Mouse (Mus musculus): ENCODE measurements around the gene Rgs8.

Gene Rgs8

GRCm38 (mm10) chr1:153652938-153653623, at the start of gene Rgs8:
TSS of gene Rgs8 (plus strand) at chr1:153653025.
- ChIA-PET POLR2A (interaction anchor here (0.6 to 1.5 kb wide), 9 partner anchors 9 to 207 kb away, joined by 3 to 8 read pairs (median 4); no protein-coding TSS in a partner anchor), CTCF (interaction anchor here (0.5 to 2.0 kb wide), 6 partner anchors 10 to 1904 kb away, joined by 3 to 7 read pairs (median 5); partner anchors contain the start of gene Rnasel (in 2 of the 4))

- POLR2A ChIA-PET: no interaction called here
Observed at GRCm38 (mm10) chr1:153617340-153617830, 35.4 kb upstream of the Rgs8 start.

GRCm38 (mm10) chr1:153623036-153623435, 29.8 kb upstream of the Rgs8 start:
- ChIA-PET CTCF (no interaction called here), POLR2A (no interaction called here)

More at GRCm38 (mm10) chr1:153617340-153617830, 35.4 kb upstream of the Rgs8 start:
- CTCF ChIA-PET: interaction anchor here in 2 of 4 experiments (0.5 to 0.7 kb wide), 2 partner anchors 59 to 181 kb away, joined by 4 to 5 read pairs; no protein-coding TSS in a partner anchor

- ChIA-PET POLR2A (no interaction called here), CTCF (no interaction called here)
Observed at GRCm38 (mm10) chr1:153632686-153633085, 20.1 kb upstream of the Rgs8 start.

- CTCF ChIA-PET: no interaction called here
- POLR2A ChIA-PET: interaction anchor here in 1 of 4 experiments (0.6 kb wide), 1 partner anchor 987 kb away, joined by 3 read pairs; no protein-coding TSS in a partner anchor
Observed at GRCm38 (mm10) chr1:153635056-153635455, 17.8 kb upstream of the Rgs8 start.

- ChIA-PET CTCF (no interaction called here), POLR2A (interaction anchor here in 1 of 4 experiments (0.5 kb wide), 1 partner anchor 136 kb away, joined by 4 read pairs; no protein-coding TSS in a partner anchor)
Observed at GRCm38 (mm10) chr1:153635521-153635920, 17.3 kb upstream of the Rgs8 start.

GRCm38 (mm10) chr1:153636821-153637220, 16.0 kb upstream of the Rgs8 start:
- ChIA-PET POLR2A (interaction anchor here in 1 of 4 experiments (1.2 kb wide), 1 partner anchor 10 kb away, joined by 3 read pairs; no protein-coding TSS in a partner anchor), CTCF (interaction anchor here in 2 of 4 experiments (1.0 to 1.3 kb wide), 2 partner anchors 78 to 112 kb away, joined by 3 read pairs; partner anchors contain the start of gene Rnasel (in 1 of the 2))

GRCm38 (mm10) chr1:153641492-153641939, 11.3 kb upstream of the Rgs8 start:
- POLR2A ChIA-PET: interaction anchor here in 2 of 4 experiments (0.6 to 1.4 kb wide), 3 partner anchors 12 to 1625 kb away, joined by 4 to 8 read pairs (median 5); partner anchors contain the start of gene Rgs8 (in 1 of the 2)

GRCm38 (mm10) chr1:153641940-153642501, 10.8 kb upstream of the Rgs8 start:
- ChIA-PET POLR2A (interaction anchor here in 2 of 4 experiments (1.1 to 1.6 kb wide), 3 partner anchors 11 to 1625 kb away, joined by 4 to 8 read pairs (median 5); partner anchors contain the start of gene Rgs8 (in 1 of the 2)), CTCF (interaction anchor here in 1 of 4 experiments (0.6 kb wide), 2 partner anchors 11 to 1149 kb away, joined by 4 to 5 read pairs; partner anchors contain the start of gene Rgs8)

More at GRCm38 (mm10) chr1:153641492-153641939, 11.3 kb upstream of the Rgs8 start:
- CTCF ChIA-PET: no interaction called here

GRCm38 (mm10) chr1:153653674-153654073, 849 bp downstream of the Rgs8 start:
- ChIA-PET CTCF (interaction anchor here in 2 of 4 experiments (1.3 to 2.0 kb wide), 2 partner anchors 95 to 96 kb away, joined by 3 to 5 read pairs; partner anchors contain the start of gene Rnasel (in 1 of the 2)), POLR2A (interaction anchor here in 3 of 4 experiments (0.6 to 1.5 kb wide), 4 partner anchors 12 to 122 kb away, joined by 4 to 8 read pairs (median 4); no protein-coding TSS in a partner anchor)

- CTCF ChIA-PET: no interaction called here
- POLR2A ChIA-PET: interaction anchor here in 1 of 4 experiments (1.0 kb wide), 1 partner anchor 11 kb away, joined by 4 read pairs; no protein-coding TSS in a partner anchor
Observed at GRCm38 (mm10) chr1:153659666-153660065, 6.8 kb downstream of the Rgs8 start.

GRCm38 (mm10) chr1:153660982-153661688, 8.3 kb downstream of the Rgs8 start:
- ChIA-PET CTCF (interaction anchor here in 2 of 4 experiments (0.5 to 0.7 kb wide), 3 partner anchors 88 to 102 kb away, joined by 3 to 7 read pairs (median 3); partner anchors contain the start of gene Rnasel (in 1 of the 2)), POLR2A (interaction anchor here in 2 of 4 experiments (0.6 to 2.3 kb wide), 5 partner anchors 8 to 105 kb away, joined by 3 to 8 read pairs (median 4); partner anchors contain the start of gene Rgs8 (in 1 of the 2))

GRCm38 (mm10) chr1:153661689-153662002, 8.8 kb downstream of the Rgs8 start:
- POLR2A ChIA-PET: interaction anchor here in 2 of 4 experiments (0.8 to 2.3 kb wide), 4 partner anchors 9 to 41 kb away, joined by 3 to 8 read pairs (median 4); partner anchors contain the start of gene Rgs8 (in 1 of the 2)
- CTCF ChIA-PET: interaction anchor here in 2 of 4 experiments (0.5 to 0.7 kb wide), 2 partner anchors 88 to 102 kb away, joined by 3 to 7 read pairs; partner anchors contain the start of gene Rnasel (in 1 of the 2)

- POLR2A ChIA-PET: interaction anchor here in 2 of 4 experiments (0.6 to 2.3 kb wide), 5 partner anchors 10 to 616 kb away, joined by 3 to 9 read pairs (median 5); partner anchors contain the start of gene Rgs8 (in 1 of the 2)
- CTCF ChIA-PET: interaction anchor here in 2 of 4 experiments (0.6 to 0.9 kb wide), 2 partner anchors 104 to 167 kb away, joined by 3 to 4 read pairs; no protein-coding TSS in a partner anchor
Observed at GRCm38 (mm10) chr1:153662362-153662761, 9.5 kb downstream of the Rgs8 start.

- POLR2A ChIA-PET: interaction anchor here in 2 of 4 experiments (0.8 to 2.0 kb wide), 2 partner anchors 12 to 13 kb away, joined by 4 to 8 read pairs; no protein-coding TSS in a partner anchor
- CTCF ChIA-PET: interaction anchor here (0.5 to 1.0 kb wide), 6 partner anchors 12 to 104 kb away, joined by 3 to 4 read pairs (median 3); partner anchors contain the start of genes Rnasel (in 3 of the 4) and Rgs8 (in 1 of the 4)
Observed at GRCm38 (mm10) chr1:153665066-153665715, 12.4 kb downstream of the Rgs8 start.

GRCm38 (mm10) chr1:153666236-153666635, 13.4 kb downstream of the Rgs8 start:
- POLR2A ChIA-PET: interaction anchor here in 2 of 4 experiments (0.8 to 2.0 kb wide), 2 partner anchors 11 to 12 kb away, joined by 4 to 8 read pairs; no protein-coding TSS in a partner anchor
- CTCF ChIA-PET: interaction anchor here in 3 of 4 experiments (0.7 to 1.0 kb wide), 3 partner anchors 83 to 105 kb away, joined by 3 read pairs; partner anchors contain the start of gene Rnasel (in 2 of the 3)

GRCm38 (mm10) chr1:153667244-153667727, 14.5 kb downstream of the Rgs8 start:
- ChIA-PET POLR2A (no interaction called here), CTCF (no interaction called here)

Data from embryonic stem cell, embryonic (primary cell).